Mouse (Mus musculus) forebrain, embryonic 11.5 days (tissue): Measurements from ENCODE around the gene Gm37419. TPM values are rescaled to one million over a fixed set of nuclear protein-coding genes. Genes with fewer than 3 reads are reported as not detected.

Experiments used
- ATAC-seq: fragments of 200-750 bp; cut with Nextera tagmentation; replicated peaks from 2 replicates; pipeline ENCODE4 v1.8.0; 2017; ENCODE audit warnings: moderate TSS enrichment; ENCODE audit not compliant: low FRiP score
- DNase-seq: peaks from one replicate; pipeline ENCODE4 v3.0.0-alpha.2; 2017; ENCODE audit warnings: low spot score
- H3K27ac ChIP-seq: fragments of 300-500 bp; sonication (generic); 2 replicates; pipeline ENCODE4 v1.5.1; 2014; ENCODE audit warnings: low read depth, low read length
- H3K27me3 ChIP-seq: fragments of 300-500 bp; sonication (generic); 2 replicates; pipeline ENCODE4 v1.6.1; 2014; ENCODE audit warnings: mild to moderate bottlenecking, low read length, mixed read lengths; ENCODE audit not compliant: control insufficient read depth, insufficient read depth
- H3K36me3 ChIP-seq: fragments of 300-500 bp; sonication (generic); 2 replicates; pipeline ENCODE4 v1.6.1; 2014; ENCODE audit warnings: mild to moderate bottlenecking, low read length, moderate library complexity, mixed read lengths; ENCODE audit not compliant: control insufficient read depth, insufficient read depth
- H3K4me1 ChIP-seq: fragments of 300-500 bp; sonication (generic); replicated peaks from 2 replicates; pipeline ENCODE4 v1.6.1; 2014; ENCODE audit warnings: low read length, mixed read lengths; ENCODE audit not compliant: control insufficient read depth, insufficient read depth
- H3K4me2 ChIP-seq: fragments of 300-500 bp; sonication (generic); 2 replicates; pipeline ENCODE4 v1.6.1; 2014; ENCODE audit warnings: low read depth, mild to moderate bottlenecking, low read length, moderate library complexity, mixed read lengths; ENCODE audit not compliant: severe bottlenecking
- H3K4me3 ChIP-seq: fragments of 300-500 bp; sonication (generic); 2 replicates; pipeline ENCODE4 v1.5.1; 2014; ENCODE audit warnings: low read depth, low read length
- H3K9ac ChIP-seq: fragments of 300-500 bp; sonication (generic); 2 replicates; pipeline ENCODE4 v1.6.1; 2014; ENCODE audit warnings: low read length
- H3K9me3 ChIP-seq: fragments of 300-500 bp; sonication (generic); 2 replicates; pipeline ENCODE4 v1.6.1; 2016; ENCODE audit warnings: low read length, mixed read lengths; ENCODE audit not compliant: control insufficient read depth
- WGBS: fragments of 180-500 bp; shearing (Covaris S2); extraction: QIAGEN DNeasy Blood & Tissue Kit; methylation state at CpG from one replicate; pipeline ENCODE4 v1.1.7; 2014; 5-methylcytosine and 5-hydroxymethylcytosine counted together
- polyA plus RNA-seq: library from polyadenylated mRNA; unstranded; fragments of >200 nt; fragmentation: Nextera tagmentation; extraction: Ambion mirVana; gene quantifications from 2 replicates; pipeline ENCODE4 v1.2.1, GENCODE M21; 2014

Gene Gm37419
- polyA plus RNA-seq, 1 experiment from 2014 or later, result not detected

DNA sequence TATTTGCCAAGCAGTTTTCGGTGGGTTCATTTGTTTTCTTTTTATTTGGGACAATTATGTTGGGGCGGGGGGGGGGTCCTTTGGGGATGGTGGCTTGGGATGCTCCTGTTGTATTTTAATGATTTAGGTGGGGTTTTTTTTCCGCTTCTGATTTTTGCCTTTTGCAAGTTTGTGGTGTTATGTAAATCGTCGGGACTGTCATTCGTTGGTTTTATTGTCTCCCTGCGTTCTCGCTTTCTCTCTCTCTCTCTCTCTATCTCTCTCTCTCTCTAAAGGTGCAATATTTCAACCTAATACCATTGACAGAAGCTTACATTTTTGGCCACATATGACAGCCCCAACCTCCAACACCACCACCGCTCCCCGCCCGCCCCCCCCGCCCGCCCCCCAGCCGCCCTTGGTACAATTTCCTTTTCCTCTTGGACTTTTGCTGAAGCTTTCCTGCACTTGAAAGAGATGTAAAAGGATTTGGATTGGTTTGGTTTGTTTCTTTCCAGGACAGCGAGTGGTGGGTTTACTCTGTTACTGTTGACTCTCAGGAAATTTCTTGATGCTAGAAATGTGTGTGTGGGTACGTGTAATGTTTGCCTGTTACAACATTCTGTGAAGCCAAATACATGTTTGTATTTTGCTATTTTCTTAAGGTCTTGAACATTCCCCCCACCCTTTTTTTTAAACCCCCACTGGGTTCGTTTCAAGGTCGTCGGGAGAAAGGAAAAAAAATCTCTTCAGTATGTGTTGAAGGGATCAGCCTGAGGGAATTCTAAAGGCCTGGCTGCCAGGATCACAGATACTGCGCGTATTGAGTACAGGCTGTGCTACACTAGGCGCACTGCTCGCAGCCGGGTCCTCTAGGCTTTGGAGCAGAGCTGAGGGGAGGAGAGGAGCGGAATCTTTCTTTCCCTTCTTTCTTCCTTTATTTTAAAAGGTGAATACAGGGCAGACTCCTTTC, 1.2 kb downstream of the Gm37419 start:
- peaks cover 15% of the 10 kb centered on the region for H3K27me3 ChIP-seq
- H3K4me2 ChIP-seq, result peak overlapping the region; percentile 86
- WGBS, result under 1% methylated on average over 25 of the region's 25 CpGs
- peak overlapping the region; percentile 98 for H3K27ac ChIP-seq
- DNase-seq, result no peak
- H3K4me3 ChIP-seq, result peak overlapping the region; percentile 57
- no peaks in the 10 kb centered on the region for H3K9me3 ChIP-seq
- no peak for ATAC-seq
- H3K36me3 ChIP-seq, result no peaks in the 10 kb centered on the region
- H3K4me1 ChIP-seq, result peaks cover 5% of the 10 kb centered on the region; the same call in 1 of the 2 replicates
- H3K9ac ChIP-seq, result peak overlapping the region; percentile 83

DNA sequence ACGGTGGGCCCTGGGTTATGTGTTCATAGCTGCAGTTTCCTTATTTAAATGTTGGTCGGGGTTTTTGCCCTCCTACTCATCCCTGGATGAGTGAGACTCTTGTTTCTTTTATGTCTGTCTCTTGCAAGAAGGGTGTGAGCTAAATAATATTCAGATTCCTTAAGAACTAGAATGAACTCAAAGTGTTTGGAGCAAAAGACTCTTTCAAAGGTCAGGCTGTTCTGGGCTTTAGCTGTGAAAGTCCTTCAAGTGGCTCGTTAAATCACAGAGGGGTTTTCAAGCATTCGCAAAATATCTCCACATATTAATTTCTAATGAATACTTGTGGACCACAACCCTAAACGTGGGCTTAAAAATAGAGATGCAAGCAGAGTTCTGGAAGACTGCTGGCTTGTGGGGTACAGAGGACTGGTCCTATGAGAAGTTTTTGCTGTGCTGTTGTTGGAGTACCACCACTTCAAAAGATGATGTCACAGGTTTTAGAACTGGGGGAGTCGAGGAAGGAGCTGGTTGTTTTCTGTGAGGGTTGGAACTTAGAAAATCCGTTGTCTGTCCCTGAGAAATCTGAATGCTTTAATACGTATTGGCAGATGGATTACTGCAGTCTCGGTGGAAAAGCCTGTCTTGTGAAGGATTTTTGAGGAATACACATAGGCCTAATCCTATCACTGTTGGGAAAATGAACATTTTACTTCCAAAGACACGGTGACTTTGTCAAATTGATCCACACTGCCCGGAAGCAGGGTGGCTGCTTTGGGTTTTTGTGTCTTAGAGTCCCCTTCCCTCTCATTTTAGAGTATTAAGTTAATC, 2.1 kb downstream of the Gm37419 start:
- Histone ChIP-seq H3K9ac (peak overlapping the region; percentile 83), H3K4me1 (peaks cover 5% of the 10 kb centered on the region; the same call in 1 of the 2 replicates), H3K27ac (no peak overlapping the region), H3K9me3 (no peaks in the 10 kb centered on the region), H3K4me3 (peak overlapping the region; percentile 57), H3K4me2 (peak overlapping the region; percentile 86), H3K36me3 (no peaks in the 10 kb centered on the region), H3K27me3 (peaks cover 9% of the 10 kb centered on the region)
- ATAC-seq (no peak), DNase-seq (no peak)
- WGBS, result 22% methylated on average over 11 of the region's 11 CpGs

DNA sequence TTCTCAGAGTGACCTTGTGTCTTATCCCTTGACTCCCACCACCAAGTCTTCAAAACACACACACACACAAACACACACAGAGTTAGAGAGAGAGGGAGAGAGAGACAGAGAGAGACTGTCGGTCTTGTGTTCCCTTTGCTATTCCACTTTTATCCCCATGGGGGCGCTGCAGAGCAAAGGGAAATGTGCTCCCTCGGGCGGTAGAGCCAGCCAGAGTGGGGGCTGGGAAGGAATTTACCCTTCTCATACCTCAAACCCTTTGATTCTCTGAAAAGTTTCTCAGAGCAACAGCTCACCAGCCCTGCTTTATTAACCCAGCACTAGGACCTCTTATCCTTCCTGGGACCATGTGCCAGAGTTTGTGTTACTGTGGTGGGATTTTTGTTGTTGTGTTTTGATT, 2.9 kb downstream of the Gm37419 start:
- Histone ChIP-seq H3K4me1 (peaks cover 5% of the 10 kb centered on the region; the same call in 1 of the 2 replicates), H3K9ac (no peak overlapping the region), H3K4me2 (no peak overlapping the region), H3K27me3 (peaks cover 2% of the 10 kb centered on the region; the same call in 1 of the 2 replicates), H3K9me3 (no peaks in the 10 kb centered on the region), H3K4me3 (no peak overlapping the region), H3K27ac (no peak overlapping the region), H3K36me3 (no peaks in the 10 kb centered on the region)
- 1% methylated on average over 4 of the region's 4 CpGs for WGBS
- DNase-seq, result peak; percentile 90
- ATAC-seq, result no peak

DNA sequence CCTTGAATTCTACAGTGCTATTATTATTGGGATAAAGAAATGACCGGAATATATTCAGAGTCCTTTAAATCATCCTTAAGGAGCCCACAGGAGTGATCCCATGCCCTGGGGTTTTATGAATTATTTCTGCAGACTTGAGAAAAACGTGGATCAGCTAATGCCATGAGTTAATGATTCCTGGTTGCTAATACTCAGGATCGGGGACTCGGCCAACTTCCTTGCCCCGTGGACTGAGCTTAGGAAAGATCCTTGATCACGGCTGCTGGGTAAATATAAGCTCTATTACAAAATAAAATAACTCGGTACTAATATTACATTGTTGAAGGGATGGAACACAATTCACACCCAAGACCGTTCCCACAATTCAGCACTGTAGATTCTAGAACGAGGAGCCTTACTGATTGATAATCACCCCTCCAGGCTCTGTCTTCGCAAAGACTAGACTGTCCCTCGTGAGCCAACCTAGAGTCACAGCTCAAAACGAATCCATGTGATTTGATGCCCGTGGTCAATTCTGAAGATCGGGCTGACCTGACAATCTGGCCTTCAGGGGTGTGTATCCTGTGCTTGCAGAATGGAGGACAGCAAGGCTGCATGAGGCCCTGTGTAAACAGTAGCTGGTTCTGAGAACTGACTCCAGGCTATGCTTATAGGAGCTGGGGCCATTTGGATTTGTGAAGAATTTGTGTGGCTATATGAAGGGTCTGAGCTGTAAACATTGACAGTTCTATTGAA, 3.7 kb downstream of the Gm37419 start:
- Histone ChIP-seq H3K9me3 (no peaks in the 10 kb centered on the region), H3K4me2 (no peak overlapping the region), H3K4me3 (no peak overlapping the region), H3K27me3 (no peaks in the 10 kb centered on the region), H3K4me1 (peaks cover 3% of the 10 kb centered on the region; the same call in 1 of the 2 replicates), H3K36me3 (no peaks in the 10 kb centered on the region), H3K9ac (no peak overlapping the region), H3K27ac (no peak overlapping the region)
- WGBS, result 86% methylated on average over 14 of the region's 14 CpGs
- DNase-seq, result no peak
- ATAC-seq, result no peak

DNA sequence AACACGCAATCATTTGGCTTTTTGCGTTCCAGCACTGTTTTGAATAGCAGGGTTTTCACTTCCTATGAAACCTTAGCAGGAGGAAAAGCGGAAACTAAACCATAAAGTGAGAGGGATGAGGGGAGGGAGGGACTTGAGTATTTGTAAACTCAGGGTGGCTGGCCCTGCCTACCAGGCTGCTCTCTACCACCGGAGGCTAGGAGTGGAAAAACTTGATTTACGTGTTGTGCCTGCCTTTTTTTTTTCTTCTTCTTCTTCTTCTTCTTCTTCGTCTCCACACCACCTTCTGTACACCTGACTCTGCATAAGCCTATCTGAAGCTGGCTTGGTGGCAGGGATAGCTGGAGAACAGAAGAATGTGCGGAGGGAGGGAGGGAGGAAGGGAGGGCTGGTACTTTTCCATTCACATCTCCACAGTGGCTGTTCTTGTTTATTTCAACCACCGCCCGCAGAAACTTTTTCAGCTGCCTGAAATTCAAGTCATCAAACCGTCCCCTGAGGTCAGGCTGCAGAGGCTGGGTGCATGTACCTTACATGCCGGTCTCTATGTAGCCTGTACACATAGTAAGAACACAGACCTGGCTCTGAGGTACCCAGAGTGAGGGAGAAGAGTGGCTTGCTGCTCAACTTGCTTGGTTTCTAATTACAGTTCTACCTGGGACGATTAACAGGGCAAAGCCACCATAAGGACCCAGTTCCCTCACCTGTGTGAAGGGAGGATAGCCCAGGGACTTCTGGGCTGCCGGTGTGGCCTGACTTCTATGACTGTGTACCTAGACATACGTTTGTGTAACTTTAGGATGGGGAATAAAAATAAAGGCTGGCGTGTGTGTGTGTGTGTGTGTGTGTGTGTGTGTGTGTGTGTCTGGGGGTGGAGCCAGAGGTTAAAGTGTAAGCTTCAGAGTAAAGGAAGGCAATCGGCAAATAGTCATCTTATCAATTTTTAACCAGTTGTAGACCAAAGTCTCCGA, 5.4 kb downstream of the Gm37419 start:
- H3K27me3 ChIP-seq, result no peaks in the 10 kb centered on the region
- H3K27ac ChIP-seq, result no peak overlapping the region
- DNase-seq, result no peak
- H3K4me1 ChIP-seq, result peaks cover 2% of the 10 kb centered on the region; the same call in 1 of the 2 replicates
- H3K9ac ChIP-seq, result no peak overlapping the region
- no peak overlapping the region for H3K4me2 ChIP-seq
- no peak for ATAC-seq
- 63% methylated on average over 17 of the region's 17 CpGs for WGBS
- no peaks in the 10 kb centered on the region for H3K36me3 ChIP-seq
- H3K9me3 ChIP-seq, result no peaks in the 10 kb centered on the region
- no peak overlapping the region for H3K4me3 ChIP-seq

DNA sequence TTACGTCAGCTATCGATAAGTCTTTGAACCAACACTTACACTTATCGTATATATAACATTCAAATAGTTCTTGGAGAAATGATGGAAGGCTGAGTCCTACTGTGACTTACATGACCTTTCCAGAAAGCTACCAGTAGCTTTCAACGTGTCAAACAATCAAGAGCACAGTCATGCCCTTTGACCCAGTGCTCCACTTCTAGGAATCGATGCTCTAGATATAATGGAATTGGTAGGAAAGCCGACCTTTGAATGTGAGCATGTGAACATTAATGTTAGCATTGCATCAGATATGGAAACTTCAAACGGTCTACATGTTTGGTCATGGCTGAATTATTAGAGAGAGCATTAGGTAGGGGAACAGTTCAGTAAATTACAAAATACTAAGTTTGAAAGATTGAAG, 8.1 kb downstream of the Gm37419 start:
- Histone ChIP-seq H3K4me2 (no peak overlapping the region), H3K9ac (no peak overlapping the region), H3K9me3 (no peaks in the 10 kb centered on the region), H3K4me3 (no peak overlapping the region), H3K27ac (no peak overlapping the region), H3K36me3 (no peaks in the 10 kb centered on the region), H3K4me1 (no peaks in the 10 kb centered on the region), H3K27me3 (no peaks in the 10 kb centered on the region)
- WGBS, result 91% methylated on average over 7 of the region's 7 CpGs
- ATAC-seq (no peak), DNase-seq (no peak)

DNA sequence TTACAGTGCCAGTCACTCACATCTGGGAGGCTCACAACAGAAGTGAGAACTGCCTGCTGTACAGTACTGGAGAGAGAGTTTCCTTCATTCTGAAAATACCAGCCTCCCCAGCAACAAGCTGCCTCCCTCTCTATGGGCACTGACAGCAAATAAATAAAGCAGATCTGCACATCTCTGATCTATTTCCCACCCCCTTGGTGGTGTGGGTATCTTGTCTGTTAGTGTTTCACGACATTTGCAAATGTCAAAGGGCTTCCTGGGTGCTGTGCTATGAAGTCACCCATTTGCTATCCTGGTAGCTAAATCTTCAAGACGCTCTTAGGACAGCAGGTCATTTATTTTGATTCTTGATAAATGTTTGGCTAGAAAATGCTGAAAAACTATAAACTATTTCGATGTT, 8.9 kb downstream of the Gm37419 start:
- H3K27ac ChIP-seq, result no peak overlapping the region
- H3K4me3 ChIP-seq, result no peak overlapping the region
- DNase-seq (no peak), ATAC-seq (no peak)
- WGBS, result 89% methylated on average over 3 of the region's 3 CpGs
- H3K27me3 ChIP-seq, result no peaks in the 10 kb centered on the region
- H3K4me2 ChIP-seq, result no peak overlapping the region
- no peaks in the 10 kb centered on the region for H3K9me3 ChIP-seq
- no peaks in the 10 kb centered on the region for H3K36me3 ChIP-seq
- no peak overlapping the region for H3K9ac ChIP-seq
- no peaks in the 10 kb centered on the region for H3K4me1 ChIP-seq
